8 mouse cellular contexts compared by ENCODE assay signal in genomic region chr2:93415281-93415680, GRCm38 (mm10). TPM values are rescaled to one million over a fixed set of nuclear protein-coding genes. Genes with fewer than 3 reads are reported as not detected.
DNase-seq lines count a peak whose midpoint lies in the region; TF ChIP-seq lines count a peak whose summit lies in the region.

No protein-coding gene starts in this region.

- no peak overlapping the region for H3K27ac ChIP-seq in heart, embryonic 10.5 days

- no peak overlapping the region for H3ac ChIP-seq in C2C12 (ENCODE audit: control insufficient read depth, insufficient read length, low read depth)

- DNase-seq in heart, postnatal 36 days = peak; percentile 42 to 64
- DNase-seq in heart, embryonic 10.5 days (ENCODE audit: low spot score) = no peak
- peak; percentile 54 for DNase-seq in ZHBTc4 (ENCODE audit: low read depth, low spot score)
- peak; percentile 72 for DNase-seq in induced T-regulatory cell, adult 2 months (ENCODE audit: low read depth)
- peak; percentile 59 for DNase-seq in mesoderm, embryonic 11.5 days (ENCODE audit: low read depth, low spot score)
- DNase-seq in thymus, postnatal 0 days (ENCODE audit: low spot score) = peak; percentile 74
- DNase-seq in urinary bladder, postnatal 4 days (ENCODE audit: low spot score in 2 of 2) = no peak

- H3K79me3 ChIP-seq in C2C12 (ENCODE audit: low read depth) = no peaks in the 10 kb centered on the region

- intact Hi-C loops in heart, postnatal 36 days (cut with DNase I) = loop anchor here (5.0 kb wide), 1 partner anchor 348 kb away; no protein-coding TSS in a partner anchor

- no peaks in the 10 kb centered on the region for H3K79me2 ChIP-seq in C2C12 (ENCODE audit: control insufficient read depth, insufficient read depth)

- WGBS in heart, embryonic 10.5 days = 49% methylated on average over 5 of the region's 5 CpGs

- peaks cover 36% of the 10 kb centered on the region for H3K27me3 ChIP-seq in heart, embryonic 10.5 days (ENCODE audit: insufficient read depth, poor library complexity, severe bottlenecking)
- peaks cover 4% of the 10 kb centered on the region for H3K27me3 ChIP-seq in C2C12 (ENCODE audit: control insufficient read depth, insufficient read depth, insufficient read length)

- TF ChIP-seq CTCF in C2C12 (IDR thresholded peaks at IDR 0.05; ENCODE audit: control insufficient read depth, insufficient read depth, insufficient read length) = peak; percentile 88

- H3K9me3 ChIP-seq in heart, embryonic 10.5 days = no peaks in the 10 kb centered on the region

- no peak overlapping the region for H3K4me3 ChIP-seq in heart, embryonic 10.5 days
- no peak overlapping the region for H3K4me3 ChIP-seq in C2C12 (ENCODE audit: insufficient read depth, poor library complexity, severe bottlenecking)

- H3K36me3 ChIP-seq in heart, embryonic 10.5 days = no peaks in the 10 kb centered on the region
- H3K36me3 ChIP-seq in C2C12 (ENCODE audit: control insufficient read depth, insufficient read depth) = no peaks in the 10 kb centered on the region

- peaks cover 41% of the 10 kb centered on the region for H3K4me1 ChIP-seq in heart, embryonic 10.5 days

TF ChIP-seq in C2C12, 6 proteins besides CTCF, POLR2A, EP300 and RAD21:
- TF ChIP-seq USF1 (IDR thresholded peaks at IDR 0.05; ENCODE audit: low read depth) = no peak
- TF ChIP-seq CEBPB (IDR thresholded peaks at IDR 0.05; ENCODE audit: low read depth) = no peak
- TF ChIP-seq MAX (IDR thresholded peaks at IDR 0.05) = no peak
- TF ChIP-seq MYOG (IDR thresholded peaks at IDR 0.05; ENCODE audit: control insufficient read depth, extremely low read depth, insufficient read length) = no peak
- TF ChIP-seq MYOD1 (IDR thresholded peaks at IDR 0.05; ENCODE audit: control insufficient read depth, insufficient read length, low read depth) = no peak
- TF ChIP-seq FOSL1 (IDR thresholded peaks at IDR 0.05; ENCODE audit: insufficient read depth, low read length, poor library complexity, severe bottlenecking) = no peak

RNA-seq across cellular contexts. Expression of gene Cd82, which starts 47.7 kb away (rescaled TPM):
- 10 to 100 TPM; 10.7 to 13.8 TPM for total RNA-seq in heart, postnatal 36 days (2021)
- polyA plus RNA-seq in heart, embryonic 10.5 days (2016; fragmentation: Nextera tagmentation; extraction: Ambion mirVana) = 12.9 and 16.6 TPM in 2 replicates
- polyA plus RNA-seq in C2C12 (2012; fragmentation: generic; extraction: Trizol) = 118 TPM
- polyA plus RNA-seq in thymus, postnatal 0 days (2015; fragmentation: Nextera tagmentation; extraction: Ambion mirVana) = 153 and 157 TPM in 2 replicates

Comparison
In these comparisons a context has a peak if more than half of its experiments do, and no peak if none do; other contexts are left out.
1. DNase-seq: peak in heart, postnatal 36 days (2 of 2), ZHBTc4 (single experiment), induced T-regulatory cell, adult 2 months (single experiment), mesoderm, embryonic 11.5 days (single experiment) and thymus, postnatal 0 days (single experiment); none in heart, embryonic 10.5 days (single experiment) and urinary bladder, postnatal 4 days (0 of 2).